Comparison of ENCODE assay signal across 9 mouse cellular contexts in the genomic region with DNA sequence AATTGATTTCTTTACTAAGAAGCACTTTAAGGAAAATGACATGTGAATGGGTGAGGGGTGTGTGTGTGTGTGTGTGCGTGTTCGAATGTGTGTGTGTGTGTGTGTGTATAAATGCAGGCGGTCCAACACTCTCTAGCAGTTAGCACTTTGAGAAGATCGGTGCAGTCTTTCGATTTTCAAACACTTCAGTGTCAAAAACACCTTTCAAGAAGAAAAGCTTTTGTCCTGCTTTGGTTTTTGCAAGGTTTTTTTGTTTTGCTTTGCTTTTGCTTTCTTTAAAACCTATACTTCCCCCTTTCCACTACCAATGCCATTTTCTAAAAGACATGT. TPM values are rescaled to one million over a fixed set of nuclear protein-coding genes. Genes with fewer than 3 reads are reported as not detected.
DNase-seq lines count a peak whose midpoint lies in the region; ATAC-seq and TF ChIP-seq lines count a peak whose summit lies in the region.
"Had no signal": no experiment of that assay in that cellular context is flagged by ENCODE, and none has a peak within 500 bp of the region (broad histone marks: within the 10 kb centered on the region; RNA-seq: fewer than 3 reads in every experiment).

No protein-coding gene starts in this region.

- H3K4me1 ChIP-seq in heart, postnatal 0 days (ENCODE audit: control insufficient read depth, insufficient read depth): peaks cover 17% of the 10 kb centered on the region
- H3K4me1 ChIP-seq in hindbrain, embryonic 14.5 days (replicated peaks; ENCODE audit: control insufficient read depth, insufficient read depth, low read length): peaks cover 25% of the 10 kb centered on the region
- peaks cover 26% of the 10 kb centered on the region for H3K4me1 ChIP-seq in midbrain, embryonic 15.5 days

- peak overlapping the region; percentile 89 for H3K9ac ChIP-seq in heart, postnatal 0 days (replicated peaks; ENCODE audit: low read depth, low read length)
- H3K9ac ChIP-seq in hindbrain, embryonic 14.5 days: peak overlapping the region; percentile 76
- peak overlapping the region; percentile 68 for H3K9ac ChIP-seq in midbrain, embryonic 15.5 days

- no peak for TF ChIP-seq CTCF in heart, postnatal 0 days (IDR thresholded peaks at IDR 0.05; ENCODE audit: low read depth)

- TF ChIP-seq EP300 in heart, postnatal 0 days (IDR thresholded peaks at IDR 0.05; ENCODE audit: low read depth): no peak

- no peak for DNase-seq in heart, postnatal 0 days (ENCODE audit: low spot score)
- DNase-seq in heart, adult 11 months: no peak
- peak; percentile 33 for DNase-seq in MEL-GATA-1-ER (ENCODE audit: extremely low read depth, low read depth)
- no peak for DNase-seq in hindbrain, embryonic 14.5 days (ENCODE audit: low spot score)
- DNase-seq in cerebellum, postnatal 10 days: no peak
- no peak for DNase-seq in cerebellum, postnatal 14 days
- DNase-seq in left cerebral cortex, adult 8-10 months (ENCODE audit: low spot score in 2 of 2): no peak
- DNase-seq: thymus, postnatal 4 days had no signal

- H3K4me2 ChIP-seq in heart, postnatal 0 days (ENCODE audit: low read depth, low read length): peak overlapping the region; percentile 65
- peak overlapping the region; percentile 61 for H3K4me2 ChIP-seq in hindbrain, embryonic 14.5 days (replicated peaks)
- H3K4me2 ChIP-seq in midbrain, embryonic 15.5 days: peak overlapping the region; percentile 89

- 4% methylated on average over 5 of the region's 5 CpGs for WGBS in heart, postnatal 0 days
- 27% methylated on average over 5 of the region's 5 CpGs for WGBS in hindbrain, embryonic 14.5 days
- WGBS in midbrain, embryonic 15.5 days: 15% methylated on average over 5 of the region's 5 CpGs

- H3K27me3 ChIP-seq in heart, postnatal 0 days (ENCODE audit: control insufficient read depth, insufficient read depth, low read length): no peaks in the 10 kb centered on the region
- H3K27me3 ChIP-seq in hindbrain, embryonic 14.5 days (ENCODE audit: control insufficient read depth, insufficient read depth, low read length): no peaks in the 10 kb centered on the region
- no peaks in the 10 kb centered on the region for H3K27me3 ChIP-seq in midbrain, embryonic 15.5 days (replicated peaks)

- ATAC-seq in heart, postnatal 0 days (ENCODE audit: insufficient read depth, low read depth): no peak
- ATAC-seq in hindbrain, embryonic 14.5 days (ENCODE audit: low FRiP score): no peak
- ATAC-seq in midbrain, embryonic 15.5 days (replicated peaks): no peak

- H3K4me3 ChIP-seq in heart, postnatal 0 days (ENCODE audit: low read depth, low read length): peak overlapping the region; percentile 81
- H3K4me3 ChIP-seq in hindbrain, embryonic 14.5 days (replicated peaks; ENCODE audit: low read length): peak overlapping the region; percentile 88
- H3K4me3 ChIP-seq in midbrain, embryonic 15.5 days: peak overlapping the region; percentile 62

- H3K27ac ChIP-seq in heart, postnatal 0 days (ENCODE audit: low read depth): peak overlapping the region; percentile 92
- no peak overlapping the region for H3K27ac ChIP-seq in hindbrain, embryonic 14.5 days
- H3K27ac ChIP-seq in midbrain, embryonic 15.5 days: peak overlapping the region; percentile 82

- H3K9me3 ChIP-seq in heart, postnatal 0 days (replicated peaks; ENCODE audit: control insufficient read depth, low read length): no peaks in the 10 kb centered on the region
- no peaks in the 10 kb centered on the region for H3K9me3 ChIP-seq in hindbrain, embryonic 14.5 days (ENCODE audit: control insufficient read depth, low read length)
- no peaks in the 10 kb centered on the region for H3K9me3 ChIP-seq in midbrain, embryonic 15.5 days

- peaks cover 44% of the 10 kb centered on the region for H3K36me3 ChIP-seq in heart, postnatal 0 days (replicated peaks; ENCODE audit: control insufficient read depth, insufficient read depth, low read length)
- H3K36me3 ChIP-seq in hindbrain, embryonic 14.5 days (replicated peaks; ENCODE audit: control insufficient read depth, insufficient read depth): peaks cover 43% of the 10 kb centered on the region
- H3K36me3 ChIP-seq in midbrain, embryonic 15.5 days (replicated peaks): peaks cover 18% of the 10 kb centered on the region; the same call in 1 of the 2 replicates

RNA-seq across cellular contexts. Expression of gene Arid4a, which starts 1.4 kb away (rescaled TPM):
- 3.2 and 6.9 TPM in 2 replicates for total RNA-seq in heart, postnatal 0 days (2014; rRNA removed; ENCODE audit: low replicate concordance)
- 18.1 and 21.4 TPM in 2 replicates for polyA plus RNA-seq in heart, postnatal 0 days (2015; fragmentation: Nextera tagmentation; extraction: Ambion mirVana)
- 36.9 and 39.1 TPM in 2 replicates for polyA plus RNA-seq in hindbrain, embryonic 14.5 days (2014; fragmentation: Nextera tagmentation; extraction: Ambion mirVana)
- 43.9 and 45.3 TPM in 2 replicates for polyA plus RNA-seq in midbrain, embryonic 15.5 days (2015; fragmentation: Nextera tagmentation; extraction: Ambion mirVana)
- 10 to 100 TPM; 30.3 to 37.8 (median 35.9) TPM for total RNA-seq in left cerebral cortex, adult 8-10 months (2022)

RNA-seq across cellular contexts. Expression of gene Psma3, which starts 42.8 kb away (rescaled TPM):
- total RNA-seq in heart, postnatal 0 days (2014; rRNA removed; ENCODE audit: low replicate concordance): 94.8 and 128 TPM in 2 replicates
- polyA plus RNA-seq in heart, postnatal 0 days (2015; fragmentation: Nextera tagmentation; extraction: Ambion mirVana): 487 and 507 TPM in 2 replicates
- 488 and 564 TPM in 2 replicates for polyA plus RNA-seq in hindbrain, embryonic 14.5 days (2014; fragmentation: Nextera tagmentation; extraction: Ambion mirVana)
- polyA plus RNA-seq in midbrain, embryonic 15.5 days (2015; fragmentation: Nextera tagmentation; extraction: Ambion mirVana): 495 and 513 TPM in 2 replicates
- total RNA-seq in left cerebral cortex, adult 8-10 months (2022): 100 to 1,000 TPM; 192 to 221 (median 205) TPM
